Mouse (Mus musculus) liver, embryonic 14.5 days (tissue): ENCODE data around the gene Pla2g4e.

Experiments
- CTCF ChIP-seq: IDR thresholded peaks from 2 replicates; pipeline ENCODE4 v1.5.1; 2016; ENCODE audit warnings: antibody characterized with exemption, low read depth, control low read depth
- EP300 ChIP-seq: IDR thresholded peaks from 2 replicates; pipeline ENCODE4 v1.6.1; 2016; ENCODE audit warnings: antibody characterized with exemption, low read depth

GRCm38 (mm10) chr2:120288401-120288800, 43.3 kb upstream of the Pla2g4e start:
- no peak for TF ChIP-seq CTCF
- TF ChIP-seq EP300 = no peak
